ENCODE assay signal across 23 mouse cellular contexts in the genomic region with DNA sequence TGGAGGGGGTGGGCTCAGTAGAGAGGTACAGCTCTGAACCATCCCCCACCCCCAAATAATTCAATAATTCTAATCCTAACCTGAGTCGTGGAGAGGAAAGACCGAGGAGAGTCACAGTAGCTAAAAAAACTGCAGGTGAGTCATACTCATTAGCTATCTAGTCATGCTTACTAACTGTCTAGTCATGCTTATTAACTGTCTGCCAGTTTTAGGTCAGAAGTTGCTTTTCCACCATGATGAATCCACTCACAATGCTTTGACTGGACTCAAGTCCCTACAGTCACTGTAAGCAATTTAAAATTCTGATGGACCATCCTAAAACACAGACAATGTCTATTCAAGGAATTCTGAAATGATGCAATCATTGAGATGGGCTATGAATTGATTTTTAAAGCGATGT.
DNase-seq lines count a peak whose midpoint lies in the region; ATAC-seq and TF ChIP-seq lines count a peak whose summit lies in the region.
"Had no signal": no experiment of that assay in that cellular context is flagged by ENCODE, and none has a peak within 500 bp of the region (broad histone marks: within the 10 kb centered on the region; RNA-seq: fewer than 3 reads in every experiment).

No protein-coding gene starts in this region.

- H3K4me2 ChIP-seq in midbrain, embryonic 15.5 days, result no peak overlapping the region
- H3K4me2 ChIP-seq: embryonic facial prominence, embryonic 13.5 days; embryonic facial prominence, embryonic 15.5 days had no signal

- no peaks in the 10 kb centered on the region for H3K79me2 ChIP-seq in C2C12 (ENCODE audit: control insufficient read depth, insufficient read depth)

- TF ChIP-seq CTCF in C2C12 (IDR thresholded peaks at IDR 0.05; ENCODE audit: control insufficient read depth, insufficient read depth, insufficient read length), result no peak
- TF ChIP-seq CTCF in gastrocnemius, adult 2 months (IDR thresholded peaks at IDR 0.05), result no peak

- H3K36me3 ChIP-seq in C2C12 (ENCODE audit: control insufficient read depth, insufficient read depth), result no peaks in the 10 kb centered on the region
- no peaks in the 10 kb centered on the region for H3K36me3 ChIP-seq in midbrain, embryonic 15.5 days (replicated peaks)
- H3K36me3 ChIP-seq: embryonic facial prominence, embryonic 13.5 days; embryonic facial prominence, embryonic 15.5 days had no signal

- peak; percentile 82 for DNase-seq in Muller cell, postnatal 12 days (ENCODE audit: inconsistent ontology term)
- peak; percentile 11 for DNase-seq in brain, adult 2 months (ENCODE audit: low read depth, low spot score)
- DNase-seq in gastrocnemius, adult 2 months, result no peak
- DNase-seq in thymus, postnatal 14 days, result no peak
- no peak for DNase-seq in layer of hippocampus, adult 11-12 months (ENCODE audit: low spot score)
- DNase-seq: adrenal gland, adult 8-10 months; adrenal gland, postnatal 14 days; adrenal gland, postnatal 36 days; B cell, adult 2 months; cerebellum, adult 11 months; cerebellum, adult 18-20 months; cerebellum, adult 8-10 months; cerebellum, adult 9-11 months; cerebellum, postnatal 14 days; cerebellum, postnatal 36 days; embryo, embryonic 11 days had no signal

- no peak overlapping the region for H3K9ac ChIP-seq in midbrain, embryonic 15.5 days
- H3K9ac ChIP-seq: embryonic facial prominence, embryonic 13.5 days; embryonic facial prominence, embryonic 15.5 days had no signal

- no peaks in the 10 kb centered on the region for H3K79me3 ChIP-seq in C2C12 (ENCODE audit: low read depth)

- H3K4me3 ChIP-seq in C2C12 (ENCODE audit: insufficient read depth, poor library complexity, severe bottlenecking), result no peak overlapping the region
- no peak overlapping the region for H3K4me3 ChIP-seq in midbrain, embryonic 15.5 days
- H3K4me3 ChIP-seq in gastrocnemius, adult 2 months, result no peak overlapping the region
- H3K4me3 ChIP-seq: embryonic facial prominence, embryonic 13.5 days; embryonic facial prominence, embryonic 15.5 days had no signal

- no peak overlapping the region for H3ac ChIP-seq in C2C12 (ENCODE audit: control insufficient read depth, insufficient read length, low read depth)

- no peaks in the 10 kb centered on the region for H3K27me3 ChIP-seq in C2C12 (ENCODE audit: control insufficient read depth, insufficient read depth, insufficient read length)
- no peaks in the 10 kb centered on the region for H3K27me3 ChIP-seq in midbrain, embryonic 15.5 days (replicated peaks)
- H3K27me3 ChIP-seq: embryonic facial prominence, embryonic 13.5 days; embryonic facial prominence, embryonic 15.5 days had no signal

- H3K27ac ChIP-seq in midbrain, embryonic 15.5 days, result no peak overlapping the region
- H3K27ac ChIP-seq in gastrocnemius, adult 2 months, result no peak overlapping the region
- H3K27ac ChIP-seq: embryonic facial prominence, embryonic 13.5 days; embryonic facial prominence, embryonic 15.5 days had no signal

- intact Hi-C loops in gastrocnemius, adult 2 months (cut with DNase I), result no loop called here

- WGBS in midbrain, embryonic 15.5 days, result 89% methylated on average over 3 of the region's 3 CpGs

- no peak for ATAC-seq in midbrain, embryonic 15.5 days (replicated peaks)
- ATAC-seq: activated CD4-positive, CD25-positive, alpha-beta regulatory T cell, adult 4 months; forebrain, embryonic 14.5 days; forebrain, embryonic 16.5 days had no signal

- peaks cover 20% of the 10 kb centered on the region for H3K4me1 ChIP-seq in midbrain, embryonic 15.5 days

- H3K9me3 ChIP-seq in midbrain, embryonic 15.5 days, result no peaks in the 10 kb centered on the region
- H3K9me3 ChIP-seq: embryonic facial prominence, embryonic 13.5 days; embryonic facial prominence, embryonic 15.5 days had no signal

TF ChIP-seq in C2C12, 6 proteins besides CTCF, POLR2A, EP300 and RAD21:
- TF ChIP-seq CEBPB (IDR thresholded peaks at IDR 0.05; ENCODE audit: low read depth) (peak; percentile 55), FOSL1 (IDR thresholded peaks at IDR 0.05; ENCODE audit: insufficient read depth, low read length, poor library complexity, severe bottlenecking) (peak; percentile 88), MYOG (IDR thresholded peaks at IDR 0.05; ENCODE audit: control insufficient read depth, extremely low read depth, insufficient read length) (no peak)

Comparison
In these comparisons a context has a peak if more than half of its experiments do, and no peak if none do; other contexts are left out.
1. DNase-seq: peak in Muller cell, postnatal 12 days (single experiment) and brain, adult 2 months (single experiment); none in gastrocnemius, adult 2 months (single experiment), thymus, postnatal 14 days (single experiment) and layer of hippocampus, adult 11-12 months (single experiment).